Mouse (Mus musculus): ENCODE measurements at regions not wholly inside any gene's neighbourhood (a gene's known extent, or its start where the extent isn't known, plus 50 kb on each side); places are given as distances from the start of the nearest gene placed in this dataset.

GRCm38 (mm10) chr5:12938162-12938852 lies 186.9 kb upstream of the Sema3a start:
- TF ChIP-seq POLR2A (IDR thresholded peaks at IDR 0.05; ENCODE audit: low read depth, low read length) (no peak), CTCF (IDR thresholded peaks at IDR 0.05; ENCODE audit: extremely low read depth, insufficient read depth, insufficient read length, insufficient replicate concordance) (no peak)
